Mouse (Mus musculus): ENCODE measurements around the gene Smarca4.

- TF ChIP-seq CTCF (IDR thresholded peaks at IDR 0.05; ENCODE audit: low read depth) (no peak), EP300 (optimal IDR thresholded peaks at IDR 0.05) (no peak)
These were observed 132.1 kb downstream of the Smarca4 start for GRCm38 (mm10) chr9:21748033-21748432.

Data from stomach, postnatal 0 days (tissue).